Mouse (Mus musculus): Measurements from ENCODE around the gene Nt5c2.

- TF ChIP-seq CTCF (IDR thresholded peaks at IDR 0.05; ENCODE audit: low read depth, low read length) (no peak), POLR2AphosphoS5 (IDR thresholded peaks at IDR 0.05; ENCODE audit: insufficient replicate concordance, low read depth, low read length) (no peak)
Observed at GRCm38 (mm10) chr19:46937173-46937572, 77.8 kb downstream of the Nt5c2 start.
